ENCODE assay signal across 15 mouse cellular contexts in the genomic region with DNA sequence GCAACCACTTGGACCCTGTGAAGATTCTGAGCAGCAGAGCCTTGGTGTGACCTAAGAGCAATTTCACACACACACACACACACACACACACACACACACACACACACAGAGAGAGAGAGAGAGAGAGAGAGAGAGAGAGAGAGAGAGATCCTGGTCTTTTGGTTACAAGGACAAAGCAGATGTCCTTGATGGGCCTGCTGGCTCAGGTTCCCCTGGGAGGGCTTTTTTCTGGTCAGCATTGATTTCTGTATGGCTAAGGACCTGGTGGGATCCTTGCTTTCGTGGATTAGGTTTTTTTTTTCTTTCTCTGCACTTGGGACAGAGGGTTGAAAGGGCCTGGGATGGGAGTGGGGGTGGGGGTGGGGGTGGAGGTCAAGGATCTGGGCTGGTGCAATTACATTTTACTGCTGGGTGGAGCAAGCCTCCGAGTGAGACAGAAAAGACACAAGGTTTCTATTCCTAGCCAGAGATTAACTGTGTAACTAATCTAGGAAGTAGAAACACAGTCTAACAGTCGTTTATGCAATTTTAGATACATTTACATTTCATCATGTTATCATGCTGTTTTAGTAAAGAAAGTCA. TPM values are rescaled to one million over a fixed set of nuclear protein-coding genes. Genes with fewer than 3 reads are reported as not detected.
DNase-seq lines count a peak whose midpoint lies in the region; ATAC-seq and TF ChIP-seq lines count a peak whose summit lies in the region.
"Had no signal": no experiment of that assay in that cellular context is flagged by ENCODE, and none has a peak within 500 bp of the region (broad histone marks: within the 10 kb centered on the region; RNA-seq: fewer than 3 reads in every experiment).

No protein-coding gene starts in this region.

- dilution Hi-C loops in CH12.LX (cut with MboI; ENCODE audit: extremely low pct_ligation_motif_present, extremely low pct_unique_long_range_greater_than_20kb, low sequenced_read_pairs) = no loop called here

- H3K36me3 ChIP-seq in heart, embryonic 16.5 days (ENCODE audit: control insufficient read depth, insufficient read depth) = peaks cover 17% of the 10 kb centered on the region
- peaks cover 0 to 24% of the 10 kb centered on the region in 2 experiments for H3K36me3 ChIP-seq in CH12.LX (replicated peaks in 1 of 2; ENCODE audit: control insufficient read depth in 1 of 2, insufficient read depth in 1 of 2, low read length in 1 of 2)
- H3K36me3 ChIP-seq in liver, embryonic 14.5 days (replicated peaks; ENCODE audit: control insufficient read depth, insufficient read depth, low read depth) = no peaks in the 10 kb centered on the region
- H3K36me3 ChIP-seq: limb, embryonic 10.5 days had no signal

- TF ChIP-seq POLR2A in CH12.LX (IDR thresholded peaks at IDR 0.05; ENCODE audit: low read depth, low read length) = no peak

- H3K9ac ChIP-seq in heart, embryonic 16.5 days (ENCODE audit: low read length) = peak overlapping the region; percentile 59
- no peak overlapping the region for H3K9ac ChIP-seq in CH12.LX (ENCODE audit: insufficient read depth, low read depth)
- no peak overlapping the region for H3K9ac ChIP-seq in liver, embryonic 14.5 days (replicated peaks)

- TF ChIP-seq EP300 in CH12.LX (IDR thresholded peaks at IDR 0.05; ENCODE audit: low read length) = no peak
- no peak for TF ChIP-seq EP300 in liver, embryonic 14.5 days (IDR thresholded peaks at IDR 0.05; ENCODE audit: low read depth)

- peak overlapping the region; percentile 66 for H3K4me3 ChIP-seq in heart, embryonic 16.5 days (ENCODE audit: low read length)
- no peak overlapping the region for H3K4me3 ChIP-seq in CH12.LX (replicated peaks in 1 of 3; ENCODE audit: low read depth in 2 of 3, low read length in 2 of 3, poor library complexity in 1 of 3)
- no peak overlapping the region for H3K4me3 ChIP-seq in liver, embryonic 14.5 days (ENCODE audit: insufficient read depth in 1 of 2, low read depth in 2 of 2, low read length in 2 of 2)

- no peak for ATAC-seq in heart, embryonic 16.5 days (replicated peaks; ENCODE audit: extremely low read depth, insufficient read depth, low FRiP score)
- ATAC-seq in liver, embryonic 14.5 days (ENCODE audit: insufficient read depth) = no peak

- H3K27ac ChIP-seq in heart, embryonic 16.5 days (ENCODE audit: low read length) = peak overlapping the region; percentile 83
- H3K27ac ChIP-seq in CH12.LX (ENCODE audit: insufficient read depth, low read depth) = no peak overlapping the region
- no peak overlapping the region for H3K27ac ChIP-seq in liver, embryonic 14.5 days
- H3K27ac ChIP-seq: limb, embryonic 10.5 days had no signal

- in situ Hi-C loops in CH12.LX (cut with MboI; ENCODE audit: low pct_ligation_motif_present, low pct_unique_long_range_greater_than_20kb, low sequenced_read_pairs) = loop anchor here (25.0 kb wide), 1 partner anchor 513 kb away; a partner anchor contains a TSS

- 22% methylated on average over 3 of the region's 3 CpGs for WGBS in heart, embryonic 16.5 days
- 18% methylated on average over 3 of the region's 3 CpGs for WGBS in liver, embryonic 14.5 days (ENCODE audit: insufficient replicate concordance)

- H3K79me2 ChIP-seq in CH12.LX (replicated peaks; ENCODE audit: control insufficient read depth, extremely low read depth, insufficient read depth, poor library complexity, severe bottlenecking) = no peaks in the 10 kb centered on the region

- no peak for TF ChIP-seq CTCF in CH12.LX (conservative IDR thresholded peaks at IDR 0.05 in 1 of 2, IDR thresholded peaks at IDR 0.05 in 1 of 2; ENCODE audit: low read depth in 2 of 2, low read length in 2 of 2)
- no peak for TF ChIP-seq CTCF in liver, embryonic 14.5 days (IDR thresholded peaks at IDR 0.05; ENCODE audit: low read depth)

- H3K27me3 ChIP-seq in heart, embryonic 16.5 days (ENCODE audit: control insufficient read depth, insufficient read depth, low read length) = no peaks in the 10 kb centered on the region
- no peaks in the 10 kb centered on the region for H3K27me3 ChIP-seq in CH12.LX (replicated peaks)
- H3K27me3 ChIP-seq in liver, embryonic 14.5 days (ENCODE audit: control insufficient read depth, insufficient read depth, low read length) = no peaks in the 10 kb centered on the region; the same call in 1 of the 2 replicates

- TF ChIP-seq RAD21 in CH12.LX (IDR thresholded peaks at IDR 0.05; ENCODE audit: low read depth, low read length) = no peak

- no peaks in the 10 kb centered on the region for H3K9me3 ChIP-seq in heart, embryonic 16.5 days (replicated peaks; ENCODE audit: control insufficient read depth, low read length)
- no peaks in the 10 kb centered on the region for H3K9me3 ChIP-seq in CH12.LX (replicated peaks; ENCODE audit: low read length)
- no peaks in the 10 kb centered on the region for H3K9me3 ChIP-seq in liver, embryonic 14.5 days (ENCODE audit: control insufficient read depth, low read length)
- H3K9me3 ChIP-seq: limb, embryonic 10.5 days had no signal

- H3K4me1 ChIP-seq in heart, embryonic 16.5 days (ENCODE audit: control insufficient read depth, insufficient read depth, low read length) = peaks cover 25% of the 10 kb centered on the region
- peaks cover 0 to 7% of the 10 kb centered on the region in 2 experiments; a peak in 2 of 4 replicates for H3K4me1 ChIP-seq in CH12.LX (ENCODE audit: control insufficient read depth in 1 of 2, insufficient read depth in 2 of 2)
- H3K4me1 ChIP-seq in liver, embryonic 14.5 days (replicated peaks; ENCODE audit: control insufficient read depth in 2 of 2, insufficient read depth in 2 of 2, low read length in 1 of 2) = peaks cover 0 to 1% of the 10 kb centered on the region in 2 experiments; a peak in 1 of 4 replicates

- peak overlapping the region; percentile 68 for H3K4me2 ChIP-seq in heart, embryonic 16.5 days (ENCODE audit: low read depth, low read length)
- 0 out of 2 replicates have a peak overlapping the region, but pooled peaks have one; percentile 55 for H3K4me2 ChIP-seq in CH12.LX (ENCODE audit: insufficient read depth, low read depth, poor library complexity, severe bottlenecking)
- peak overlapping the region; percentile 9; the same call in 1 of the 2 replicates for H3K4me2 ChIP-seq in liver, embryonic 14.5 days (ENCODE audit: low read depth)

- DNase-seq in adrenal gland, adult 2 months = peak; percentile 49
- DNase-seq in adrenal gland, postnatal 4 days (ENCODE audit: low spot score in 2 of 2) = no peak
- DNase-seq in heart, adult 11 months = no peak
- no peak for DNase-seq in CH12.LX (ENCODE audit: extremely low read depth)
- no peak for DNase-seq in liver, embryonic 14.5 days (ENCODE audit: low read depth in 3 of 3, low spot score in 3 of 3)
- DNase-seq in ovary, adult 18-20 months (ENCODE audit: low spot score) = no peak
- DNase-seq in spleen, postnatal 14 days (ENCODE audit: low spot score in 2 of 2) = no peak
- DNase-seq: cerebellum, postnatal 14 days; kidney, adult 2 months; layer of hippocampus, adult 9-11 months; spleen, adult 18-20 months; thymus, adult 2 months had no signal

TF ChIP-seq in CH12.LX, 34 proteins besides CTCF, POLR2A, EP300 and RAD21 (continues in another document):
- no peak for TF ChIP-seq CHD2 (IDR thresholded peaks at IDR 0.05; ENCODE audit: low read length)
- no peak for TF ChIP-seq TCF12 (IDR thresholded peaks at IDR 0.05; ENCODE audit: low read depth, low read length)
- no peak for TF ChIP-seq JUN (IDR thresholded peaks at IDR 0.05; ENCODE audit: insufficient read depth, low read depth, low read length)
- TF ChIP-seq HCFC1 (IDR thresholded peaks at IDR 0.05; ENCODE audit: low read depth, low read length) = no peak
- no peak for TF ChIP-seq JUND (conservative IDR thresholded peaks at IDR 0.05; ENCODE audit: low read depth, low read length)
- TF ChIP-seq NRF1 (IDR thresholded peaks at IDR 0.05; ENCODE audit: low read depth, low read length) = no peak
- TF ChIP-seq GABPA (IDR thresholded peaks at IDR 0.05; ENCODE audit: insufficient replicate concordance, low read depth, low read length) = no peak
- TF ChIP-seq ELF1 (IDR thresholded peaks at IDR 0.05; ENCODE audit: low read depth, low read length) = no peak
- TF ChIP-seq SMC3 (IDR thresholded peaks at IDR 0.05; ENCODE audit: low read depth, low read length) = no peak
- TF ChIP-seq UBTF (IDR thresholded peaks at IDR 0.05; ENCODE audit: low read depth, low read length) = no peak
- TF ChIP-seq MAZ (IDR thresholded peaks at IDR 0.05; ENCODE audit: low read depth, low read length) = no peak
- no peak for TF ChIP-seq ZMIZ1 (IDR thresholded peaks at IDR 0.05; ENCODE audit: low read depth, low read length)

RNA-seq across cellular contexts. Expression of a gene that starts 1.2 kb away (rescaled TPM):
- 10 to 100 TPM; 27.3 to 31.5 TPM for total RNA-seq in adrenal gland, adult 2 months (2021)
- polyA plus RNA-seq in adrenal gland, adult 2 months (2012; rRNA removed) = 30.6 and 31.8 TPM in 2 replicates
- total RNA-seq in adrenal gland, postnatal 4 days (2021) = 10 to 100 TPM; 22.9 to 27.7 TPM
- polyA plus RNA-seq in heart, embryonic 16.5 days (2015; fragmentation: Nextera tagmentation; extraction: Ambion mirVana) = 173 and 184 TPM in 2 replicates
- total RNA-seq in CH12.LX (2012; rRNA removed) (4.6 and 4.9 TPM in 2 replicates), CH12.LX (2014; rRNA removed) (6.7 and 8.3 TPM in 2 replicates)
- 6.4 and 7.1 TPM in 2 replicates for polyA plus RNA-seq in CH12.LX (2012; ENCODE audit: insufficient read length, low read depth)
- 26.8 and 30.5 TPM in 2 replicates for polyA plus RNA-seq in liver, embryonic 14.5 days (2012; rRNA removed)
- 23.4 and 28.3 TPM in 2 replicates for polyA plus RNA-seq in liver, embryonic 14.5 days (2014; fragmentation: Nextera tagmentation; extraction: Ambion mirVana)

RNA-seq across cellular contexts. Expression of a gene that starts 26.7 kb away (rescaled TPM):
- total RNA-seq in adrenal gland, adult 2 months (2021) = not detected
- polyA plus RNA-seq in adrenal gland, adult 2 months (2012; rRNA removed) = not detected in 2 replicates
- total RNA-seq in adrenal gland, postnatal 4 days (2021) = 1 to 10 TPM in 1 of 2 experiments, under 1 TPM in 1; 0.73 to 2.1 TPM
- 1.5 TPM in 2 replicates for polyA plus RNA-seq in heart, embryonic 16.5 days (2015; fragmentation: Nextera tagmentation; extraction: Ambion mirVana)
- not detected in 2 replicates for total RNA-seq in CH12.LX (2012; rRNA removed)
- total RNA-seq in CH12.LX (2014; rRNA removed) = not detected in 2 replicates
- polyA plus RNA-seq in CH12.LX (2012; ENCODE audit: insufficient read length, low read depth) = not detected in 2 replicates
- polyA plus RNA-seq in liver, embryonic 14.5 days (2012; rRNA removed) = 0.03 and 0.69 TPM in 2 replicates
- polyA plus RNA-seq in liver, embryonic 14.5 days (2014; fragmentation: Nextera tagmentation; extraction: Ambion mirVana) = not detected in 2 replicates
- total RNA-seq: gastrocnemius, postnatal 4 days had no signal
- polyA plus RNA-seq: kidney, adult 2 months had no signal

RNA-seq across cellular contexts. Expression of a gene that starts 48.4 kb away (rescaled TPM):
- 1 to 10 TPM in 1 of 2 experiments, not detected in 1; 1.0 TPM for total RNA-seq in adrenal gland, adult 2 months (2021)
- polyA plus RNA-seq in adrenal gland, adult 2 months (2012; rRNA removed) = 0.17 and 0.66 TPM in 2 replicates
- total RNA-seq in adrenal gland, postnatal 4 days (2021) = 1 to 10 TPM in 1 of 2 experiments, under 1 TPM in 1; 0.25 to 4.4 TPM
- 0.05 and 0.12 TPM in 2 replicates for polyA plus RNA-seq in heart, embryonic 16.5 days (2015; fragmentation: Nextera tagmentation; extraction: Ambion mirVana)
- total RNA-seq in CH12.LX (2012; rRNA removed) = not detected in 2 replicates
- total RNA-seq in CH12.LX (2014; rRNA removed) = 0.08 TPM in 1 of 2 replicates, not detected in the other
- polyA plus RNA-seq in CH12.LX (2012; ENCODE audit: insufficient read length, low read depth) = 0.13 TPM in 1 of 2 replicates, not detected in the other
- polyA plus RNA-seq in liver, embryonic 14.5 days (2012; rRNA removed) = 3.9 and 4.6 TPM in 2 replicates
- 4.4 and 4.6 TPM in 2 replicates for polyA plus RNA-seq in liver, embryonic 14.5 days (2014; fragmentation: Nextera tagmentation; extraction: Ambion mirVana)

Comparison
In these comparisons a context has a peak if more than half of its experiments do, and no peak if none do; other contexts are left out.
1. H3K4me2 ChIP-seq: peak in every context shown above with its lines; median percentile 68 in heart, embryonic 16.5 days; 55 in CH12.LX; 9 in liver, embryonic 14.5 days.